Mouse (Mus musculus): Measurements from ENCODE around the gene Gm20696.

Gm20696 gene

DNA sequence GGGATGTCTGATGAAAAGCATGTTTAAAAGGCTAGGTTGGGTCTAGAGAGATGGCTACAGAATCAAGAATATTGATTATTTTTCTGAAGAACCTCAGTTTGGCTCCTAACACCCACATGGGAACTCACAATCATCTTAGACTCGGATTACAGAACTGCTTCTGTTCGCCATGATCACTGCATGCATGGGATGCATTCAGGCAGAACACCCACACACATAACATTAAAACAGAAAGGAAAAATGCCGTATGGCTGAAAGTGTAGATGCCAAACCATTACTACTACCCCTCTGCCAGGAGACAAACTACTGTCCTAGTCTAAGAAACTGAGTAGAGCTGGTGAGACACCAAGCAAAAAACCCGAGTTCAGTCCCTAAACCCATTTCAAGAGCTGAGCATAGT, 336.4 kb downstream of the Gm20696 start:
- no peak for DNase-seq (ENCODE audit: low spot score in 2 of 2)

DNA sequence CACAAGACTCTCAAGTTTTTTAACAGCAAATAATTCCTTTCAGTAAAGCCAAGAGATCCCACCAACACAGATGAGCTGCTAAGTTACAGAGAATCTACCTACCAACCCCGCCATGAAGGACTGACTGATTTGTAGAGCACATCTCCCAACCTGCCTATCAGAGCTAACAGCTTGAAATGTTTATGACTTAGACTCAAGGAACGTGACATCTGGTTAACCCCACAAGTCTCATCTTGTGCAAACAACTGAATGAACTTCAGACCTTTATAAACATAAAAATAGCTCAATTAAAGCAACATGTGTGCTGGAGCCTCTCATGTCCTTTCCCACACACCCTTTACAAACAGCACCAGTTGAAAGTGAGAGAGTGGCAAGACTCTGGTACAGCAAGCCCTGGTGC, 338.0 kb downstream of the Gm20696 start:
- DNase-seq (ENCODE audit: low spot score in 2 of 2): no peak

DNA sequence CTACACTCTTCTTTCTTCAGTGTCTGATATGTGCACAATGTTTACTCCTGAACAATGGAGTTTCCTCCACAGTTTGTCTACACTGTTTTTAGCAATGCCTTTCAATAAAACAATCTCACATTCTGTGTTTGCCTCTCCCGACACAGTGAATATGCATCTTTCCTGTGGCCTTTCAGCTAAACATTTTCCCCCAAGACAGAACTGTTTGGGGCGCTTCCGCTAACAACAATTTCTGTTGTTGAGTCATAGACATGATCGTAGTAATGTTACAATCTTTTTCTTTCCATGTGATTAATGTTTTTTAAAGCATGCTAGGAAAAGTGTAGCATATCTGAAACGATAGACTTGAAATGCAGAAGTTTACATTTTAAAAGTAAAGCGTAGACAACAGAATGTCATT, 338.5 kb downstream of the Gm20696 start:
- no peak for DNase-seq (ENCODE audit: low spot score in 2 of 2)

DNA sequence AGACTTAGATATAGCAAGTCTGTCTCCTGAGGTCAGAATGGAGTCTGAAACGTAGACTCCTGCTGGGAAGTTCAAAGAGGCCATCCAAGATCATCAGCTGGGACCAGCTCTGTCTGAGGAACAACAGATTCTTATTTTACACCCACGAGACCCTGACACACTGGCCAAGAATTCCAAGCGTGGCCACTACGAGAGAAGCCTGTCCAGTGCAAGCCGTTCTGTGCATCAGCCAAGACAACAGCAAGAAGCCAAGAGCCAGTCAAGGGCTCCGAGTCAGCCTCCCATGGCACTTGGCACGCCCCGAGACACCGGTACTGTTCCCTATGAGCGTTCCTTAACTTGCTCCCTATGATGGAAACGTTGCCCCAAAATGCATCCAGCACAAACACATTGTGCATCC, 338.9 kb downstream of the Gm20696 start:
- no peak for DNase-seq (ENCODE audit: low spot score in 2 of 2)

DNA sequence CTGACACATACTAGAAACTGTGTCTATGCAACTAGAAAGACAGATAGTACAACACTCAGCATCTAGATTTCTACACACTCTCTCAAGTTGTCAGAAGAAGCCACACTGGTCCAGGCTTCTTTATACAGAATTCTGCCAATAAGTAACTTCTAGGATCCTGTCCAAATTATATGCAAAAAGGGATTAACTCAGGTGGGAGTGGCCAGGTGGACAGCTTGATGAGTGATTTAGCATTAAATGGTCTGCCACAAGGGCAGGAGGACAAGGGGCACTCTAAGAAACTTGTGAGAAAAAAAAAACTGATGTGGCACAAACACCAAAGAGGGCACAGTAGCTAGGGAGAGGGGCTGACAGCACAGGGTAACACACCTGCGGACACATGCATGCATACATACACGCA, 340.7 kb downstream of the Gm20696 start:
- DNase-seq (ENCODE audit: low spot score in 2 of 2): no peak

DNA sequence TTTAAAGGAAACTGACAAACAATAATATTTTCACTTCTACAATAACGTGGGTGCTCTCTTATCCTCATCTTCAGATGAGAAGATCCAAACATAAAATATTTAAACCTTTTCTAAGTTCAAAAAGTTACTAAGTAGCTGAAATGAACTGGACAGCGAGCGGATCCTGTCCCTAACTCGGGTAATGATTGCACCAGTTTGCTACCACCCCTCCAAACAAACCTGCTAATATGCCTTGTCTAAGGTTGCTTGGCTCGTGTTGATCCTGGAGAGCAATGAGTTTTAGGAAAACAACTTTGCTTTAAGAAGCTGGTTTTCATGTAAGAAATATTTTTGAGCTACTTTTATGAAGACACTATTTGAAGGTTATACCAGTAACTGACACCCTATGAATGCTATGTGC, 341.1 kb downstream of the Gm20696 start:
- no peak for DNase-seq (ENCODE audit: low spot score in 2 of 2)

DNA sequence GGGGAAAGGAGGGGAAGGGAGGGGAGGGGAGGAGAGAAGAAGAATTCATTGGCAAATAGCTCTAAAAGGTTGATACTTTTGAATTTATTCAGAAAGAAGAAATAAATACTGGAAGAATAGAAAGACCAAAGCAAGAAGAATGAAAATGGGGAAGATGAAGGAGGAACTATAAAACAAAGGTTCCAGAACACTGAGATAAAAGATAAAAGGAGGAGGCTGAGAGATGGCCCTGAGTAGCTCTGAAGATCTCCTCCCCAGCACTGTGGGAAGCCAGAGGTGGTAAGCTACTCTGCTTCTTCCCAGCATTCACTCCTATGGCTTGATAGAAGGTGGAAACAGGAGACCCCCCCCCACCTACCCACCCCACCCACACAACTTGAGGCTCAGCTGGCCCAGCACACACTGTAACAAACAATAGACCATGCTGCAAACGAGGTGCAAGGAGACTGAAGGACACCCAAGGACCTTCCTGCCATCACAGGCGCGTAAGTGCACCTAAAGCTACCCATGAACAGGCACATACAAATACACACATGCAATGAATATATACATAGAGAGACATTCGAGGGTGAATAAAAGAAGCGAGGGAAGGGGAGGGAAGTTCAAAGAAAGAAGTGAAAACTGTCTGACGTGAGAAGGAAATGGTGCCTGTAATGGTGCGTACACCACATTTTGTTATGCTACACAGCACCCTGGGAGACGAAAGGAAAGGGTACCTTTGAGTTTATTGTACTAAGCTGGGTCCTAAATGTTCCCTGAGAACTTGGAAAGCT, 344.3 kb downstream of the Gm20696 start:
- no peak for DNase-seq (ENCODE audit: low spot score in 2 of 2)

DNA sequence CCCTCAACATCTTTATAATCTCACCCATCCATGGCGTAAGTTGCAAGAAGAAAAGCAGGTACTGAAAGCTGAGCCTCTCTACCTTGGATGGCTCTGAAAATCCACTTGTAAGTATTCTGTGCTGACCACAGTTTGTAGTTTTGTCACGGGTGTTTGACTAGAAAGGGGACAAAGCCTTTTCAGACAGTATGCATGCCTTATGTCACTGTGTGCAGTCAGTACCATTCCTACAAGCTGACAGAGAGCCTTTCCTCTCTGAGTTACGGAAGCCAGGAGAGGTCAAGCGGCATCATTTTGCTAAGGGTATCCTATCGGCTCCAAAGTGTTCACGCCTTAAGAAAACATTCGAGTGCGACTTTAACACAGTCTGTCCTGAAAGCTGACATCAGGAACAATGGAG, 346.2 kb downstream of the Gm20696 start:
- no peak for DNase-seq (ENCODE audit: low spot score in 2 of 2)

DNA sequence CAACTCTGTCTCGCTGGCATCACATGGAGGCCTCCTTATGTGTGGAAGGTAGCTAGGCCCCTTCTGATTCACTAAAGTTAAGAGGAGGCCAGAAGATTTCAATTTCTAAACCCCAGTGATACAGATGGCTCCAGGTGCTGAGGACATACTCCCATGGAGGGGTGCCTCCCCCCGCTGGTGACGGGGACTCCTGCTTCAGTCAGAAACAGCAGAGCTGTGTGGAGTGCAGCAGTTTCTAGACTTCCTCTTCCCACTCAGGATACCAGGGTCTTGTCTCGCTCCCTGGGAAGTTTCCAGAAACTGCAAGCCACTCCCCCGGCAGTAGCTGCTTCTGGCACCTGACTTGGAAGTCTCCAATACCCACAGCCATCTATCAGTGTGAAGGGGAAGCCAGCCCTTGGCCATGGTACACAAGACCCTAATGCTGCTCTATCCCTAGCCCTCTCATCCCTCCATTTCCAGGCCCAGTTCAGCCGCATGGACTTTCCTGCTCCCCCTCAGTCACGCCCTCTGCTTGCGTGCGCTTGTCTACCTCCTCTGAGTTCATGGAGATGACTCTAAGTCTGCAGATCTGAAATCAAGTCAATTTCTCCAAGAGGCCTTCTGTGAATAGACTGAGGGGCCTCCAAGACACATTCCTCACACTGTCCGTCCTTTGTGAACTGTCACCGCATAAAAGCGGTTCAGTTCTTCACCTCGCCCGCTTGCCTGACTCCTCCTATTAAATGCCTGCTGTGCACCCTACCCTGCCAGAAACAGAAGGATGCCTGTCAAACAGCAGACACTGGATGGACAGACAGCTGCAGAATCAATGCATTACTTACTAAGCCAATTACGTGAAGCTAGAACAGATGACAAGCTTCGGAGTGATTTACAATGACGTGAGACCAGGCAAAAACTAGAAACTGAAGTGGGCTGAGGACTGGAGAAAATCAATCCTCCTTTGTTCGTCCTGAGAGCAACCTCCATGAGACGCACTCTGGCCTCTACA, 346.9 kb downstream of the Gm20696 start:
- DNase-seq (ENCODE audit: low spot score in 2 of 2): no peak

DNA sequence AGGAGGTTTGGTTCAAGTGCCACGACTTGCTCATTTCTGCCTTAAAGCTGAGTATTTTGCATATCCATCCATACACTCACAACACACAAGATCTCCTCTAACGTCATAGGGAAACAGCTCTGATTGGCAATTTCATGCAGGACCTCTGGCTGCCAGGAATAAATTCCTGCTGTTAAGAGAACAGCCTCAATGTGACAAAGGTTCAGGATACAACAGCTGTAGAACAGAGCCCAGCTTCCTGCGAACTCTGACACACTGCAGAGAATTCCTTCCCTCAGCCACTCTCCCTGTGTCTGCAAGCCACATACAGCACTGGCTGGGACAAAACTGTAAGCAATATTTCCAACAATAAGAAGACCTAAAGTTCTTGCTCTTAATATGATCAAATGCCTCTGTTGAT, 351.9 kb downstream of the Gm20696 start:
- no peak for DNase-seq (ENCODE audit: low spot score in 2 of 2)

DNA sequence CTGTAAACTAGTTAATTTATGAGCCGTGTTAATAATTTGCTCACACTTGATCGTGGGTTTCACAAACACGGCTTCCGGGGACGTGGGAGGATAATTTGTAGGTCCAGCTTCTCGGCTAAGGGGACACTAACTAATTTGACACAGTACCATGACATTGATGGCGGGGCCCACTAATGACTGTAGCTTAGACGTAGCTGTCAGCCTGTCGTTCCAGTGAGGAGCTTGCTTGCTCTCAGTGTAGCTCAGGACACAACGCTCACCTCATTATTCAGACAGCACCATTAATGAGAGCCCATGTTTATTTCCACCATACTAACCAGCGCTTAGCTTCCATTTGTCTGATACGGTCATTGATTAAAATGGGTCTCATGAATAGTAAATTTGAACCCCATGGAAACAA, 356.1 kb downstream of the Gm20696 start:
- DNase-seq (ENCODE audit: low spot score in 2 of 2): no peak

DNA sequence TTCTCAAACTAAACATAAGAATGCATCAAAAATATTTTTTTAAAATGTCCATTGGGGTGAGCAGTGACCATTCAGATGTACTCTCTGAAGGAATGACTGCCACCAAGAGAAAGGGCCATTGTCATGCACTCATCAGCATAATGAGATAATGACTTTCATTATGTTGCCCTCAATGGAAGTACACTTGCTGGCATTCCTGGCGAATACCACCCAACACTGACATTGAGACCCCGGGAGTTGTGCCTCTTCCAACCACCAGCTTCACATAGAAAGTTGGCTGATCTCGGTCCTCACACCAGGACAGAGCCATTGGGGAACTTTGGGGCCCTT, 356.5 kb downstream of the Gm20696 start:
- DNase-seq (ENCODE audit: low spot score in 2 of 2): no peak

DNA sequence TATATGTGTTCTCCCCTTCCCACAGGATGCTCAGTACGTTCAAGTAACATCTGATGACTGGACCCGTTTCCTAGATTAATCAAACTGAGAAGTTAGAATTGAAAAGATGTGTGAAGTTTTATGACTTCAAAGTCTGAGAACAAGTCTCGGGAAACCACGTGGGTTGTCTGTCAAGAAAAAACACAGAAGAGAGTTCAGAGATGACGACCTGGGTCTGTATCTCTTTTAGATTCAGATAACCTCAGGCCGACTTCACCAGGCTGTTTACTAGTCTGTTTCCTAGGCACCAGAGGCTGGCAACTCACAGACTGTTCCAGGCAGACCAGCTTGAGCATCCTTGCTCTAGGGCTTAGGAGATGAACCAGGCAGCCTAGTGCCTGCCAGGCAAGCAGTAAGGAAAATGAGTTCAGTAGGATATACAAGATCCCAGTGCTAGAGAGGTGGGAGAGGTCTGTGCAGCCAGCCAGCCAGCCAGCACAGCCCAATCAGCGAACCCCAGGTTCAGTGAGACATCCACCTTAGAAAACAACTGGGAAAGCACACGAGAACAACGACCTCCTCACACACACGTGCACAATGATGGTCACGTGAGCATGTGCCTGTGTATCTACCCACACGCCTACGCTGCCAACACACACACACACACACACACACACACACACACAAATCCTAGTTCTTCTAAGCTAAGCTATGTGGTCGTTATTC, 357.0 kb downstream of the Gm20696 start:
- DNase-seq (ENCODE audit: low spot score in 2 of 2): no peak

DNA sequence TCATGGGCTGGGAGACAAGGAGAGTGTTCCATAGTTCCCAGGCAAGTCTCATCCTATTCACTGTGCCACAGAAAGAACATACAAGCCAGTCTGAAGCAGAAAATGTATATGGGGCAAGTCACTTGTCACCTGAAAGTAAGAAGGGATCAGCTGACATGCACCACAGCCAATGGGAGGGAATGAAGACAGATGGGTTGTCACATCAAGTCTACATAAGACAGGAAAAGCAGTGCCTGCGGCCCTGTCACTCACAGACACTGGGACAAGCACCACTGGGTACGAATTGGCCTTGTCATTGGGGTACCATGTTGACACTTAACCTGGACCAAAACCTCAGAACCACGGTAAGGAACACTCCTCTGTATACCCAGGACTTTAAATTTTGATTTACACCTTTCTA, 360.8 kb downstream of the Gm20696 start:
- no peak for DNase-seq (ENCODE audit: low spot score in 2 of 2)

DNA sequence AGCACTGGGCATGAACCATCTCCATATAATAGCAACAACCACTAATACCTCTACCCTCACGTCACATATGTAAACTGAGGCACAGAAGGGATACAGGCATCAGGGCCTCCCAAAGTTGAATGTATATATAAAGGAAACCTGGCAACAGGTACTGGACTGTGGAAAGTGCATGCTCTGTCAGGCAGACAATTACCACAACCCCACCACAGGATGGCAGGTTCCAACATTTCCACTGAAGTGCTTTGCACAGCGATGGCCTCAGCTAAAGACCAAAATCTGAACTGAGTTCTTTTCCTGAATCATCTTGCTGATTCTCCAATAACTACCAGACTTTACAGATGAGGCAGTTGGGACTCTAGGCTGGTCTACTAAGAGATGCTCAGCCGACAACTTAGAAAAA, 361.4 kb downstream of the Gm20696 start:
- DNase-seq (ENCODE audit: low spot score in 2 of 2): no peak

DNA sequence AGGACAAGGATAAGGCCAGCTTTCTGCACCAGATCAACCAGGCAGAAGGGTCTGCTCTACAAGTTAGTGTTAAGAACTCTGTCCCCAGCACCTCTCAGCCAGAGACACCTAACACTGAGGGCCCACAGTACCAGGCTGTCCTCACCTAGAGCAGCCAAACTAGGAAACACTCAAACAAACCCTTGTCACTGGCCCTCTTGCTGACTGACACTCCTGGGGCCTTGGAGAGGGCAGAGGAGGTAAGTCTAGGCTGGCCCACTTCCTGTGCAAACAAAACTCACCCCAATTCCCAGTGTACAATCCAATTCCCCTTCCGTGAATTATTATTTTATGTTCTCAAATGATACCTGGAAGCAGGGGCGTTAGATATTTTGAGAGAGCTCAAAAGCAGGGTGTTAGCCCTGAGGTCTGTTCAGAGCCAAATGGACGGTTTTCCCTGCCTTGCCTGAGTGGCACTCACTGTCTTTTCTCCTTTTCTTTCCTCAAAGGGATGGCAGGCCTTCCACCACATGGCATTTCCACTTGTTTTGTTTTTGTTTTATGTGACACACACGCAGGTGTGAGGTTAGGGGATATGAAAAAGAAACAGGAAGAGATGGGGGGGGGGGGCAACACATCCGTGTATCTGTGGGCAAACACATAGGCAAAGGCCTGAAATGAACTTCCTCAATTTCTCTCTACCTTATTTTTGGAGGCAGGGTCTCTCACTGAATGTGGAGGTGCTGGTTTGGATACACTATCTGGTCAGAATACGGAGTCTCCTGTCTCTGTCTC, 363.7 kb downstream of the Gm20696 start:
- no peak for DNase-seq (ENCODE audit: low spot score in 2 of 2)

DNA sequence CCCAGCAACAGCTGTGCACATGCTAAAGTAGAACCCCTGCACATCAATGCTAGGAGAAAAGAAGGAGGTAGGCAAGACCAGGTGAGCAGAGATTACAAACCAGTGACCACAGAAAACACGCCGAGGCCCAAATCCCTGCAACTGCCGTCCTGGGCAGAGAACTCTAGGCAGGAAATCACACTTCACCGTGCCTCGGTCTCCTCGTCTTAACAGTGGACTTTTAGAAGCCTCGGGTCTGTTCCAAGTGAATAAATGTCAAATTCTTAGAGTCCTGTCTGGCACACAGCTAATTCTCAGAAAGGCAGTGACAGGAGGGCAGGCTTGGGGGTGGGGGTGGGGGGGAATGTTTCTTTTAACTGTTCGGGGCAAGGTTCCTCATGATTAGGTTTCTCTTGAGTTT, 364.7 kb downstream of the Gm20696 start:
- no peak for DNase-seq (ENCODE audit: low spot score in 2 of 2)

DNA sequence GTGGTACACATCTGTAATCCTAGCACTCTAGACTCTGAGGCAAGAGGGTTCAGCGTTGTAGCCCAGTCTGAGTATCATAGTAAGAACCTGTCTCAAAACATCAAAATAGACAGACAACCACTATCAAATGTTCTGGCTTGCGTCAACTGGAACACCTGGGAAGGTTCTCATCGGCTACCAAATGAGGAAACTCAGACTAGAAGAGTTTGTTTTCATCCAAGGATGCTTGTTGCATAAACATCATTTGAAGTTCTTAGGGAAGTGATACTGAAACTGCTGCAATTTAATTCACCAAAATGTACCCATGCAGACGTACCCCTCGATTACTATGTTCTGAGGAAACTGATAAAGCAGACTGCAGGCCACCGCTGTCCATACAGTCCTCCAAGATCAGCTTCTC, 366.4 kb downstream of the Gm20696 start:
- DNase-seq (ENCODE audit: low spot score in 2 of 2): no peak

DNA sequence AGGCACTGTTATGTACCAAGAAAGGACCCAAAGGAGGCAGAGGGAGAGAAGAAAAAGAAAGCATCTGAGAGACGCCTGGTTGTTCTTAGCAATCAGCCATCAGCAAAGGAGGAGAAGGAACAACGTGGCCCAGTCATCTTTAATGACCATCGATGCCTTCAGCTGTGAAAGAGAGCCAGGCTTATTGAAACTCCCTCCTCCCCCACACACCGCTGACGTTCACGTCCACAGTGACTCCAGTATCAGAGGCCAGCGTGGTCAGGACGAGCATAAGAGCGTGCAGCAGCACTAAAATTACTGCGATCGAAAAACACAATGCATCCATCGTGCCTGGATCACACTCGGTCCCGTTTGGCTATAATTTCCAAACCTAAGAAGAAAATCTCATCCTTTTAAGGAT, 367.4 kb downstream of the Gm20696 start:
- no peak for DNase-seq (ENCODE audit: low spot score in 2 of 2)

DNA sequence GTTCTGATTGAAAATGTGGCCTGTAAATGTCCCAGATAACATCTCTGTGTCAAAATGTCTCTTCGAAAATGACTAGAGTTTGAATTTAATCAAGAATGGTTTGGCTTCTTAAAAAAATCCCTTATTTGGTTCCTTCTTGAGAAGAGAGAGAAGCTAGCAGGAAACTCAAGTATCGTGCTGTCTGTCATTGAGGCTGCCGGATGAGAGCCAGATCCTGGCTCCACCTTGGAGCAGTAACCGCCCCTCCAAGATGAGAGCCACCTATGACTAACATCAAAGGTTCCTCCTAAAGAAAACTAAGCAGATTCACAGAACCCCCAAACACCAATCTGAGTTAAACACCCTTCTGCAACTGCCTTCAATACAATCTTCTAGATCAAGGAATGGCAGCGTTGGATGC, 369.1 kb downstream of the Gm20696 start:
- DNase-seq (ENCODE audit: low spot score in 2 of 2): no peak

DNA sequence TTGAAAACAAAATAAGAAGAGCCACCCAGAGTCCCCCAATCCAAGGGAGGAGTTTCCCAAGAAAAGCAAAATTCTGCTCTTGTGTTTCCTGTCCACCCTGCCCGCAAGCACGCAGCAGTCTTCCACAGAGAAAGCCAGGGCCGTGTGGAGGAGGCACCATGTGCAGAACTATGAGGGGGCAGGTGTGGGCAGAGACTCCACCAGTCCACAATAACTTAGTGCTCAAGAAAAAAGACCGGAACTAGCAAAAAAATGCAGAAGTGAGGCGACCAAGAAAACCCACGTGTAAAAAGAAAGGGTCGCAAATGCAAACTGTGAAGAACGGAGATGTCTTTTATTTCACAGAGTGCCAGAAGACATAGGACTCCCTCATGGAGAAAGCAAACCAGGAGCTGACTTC, 371.1 kb downstream of the Gm20696 start:
- DNase-seq (ENCODE audit: low spot score in 2 of 2): peak; percentile 31 to 49

DNA sequence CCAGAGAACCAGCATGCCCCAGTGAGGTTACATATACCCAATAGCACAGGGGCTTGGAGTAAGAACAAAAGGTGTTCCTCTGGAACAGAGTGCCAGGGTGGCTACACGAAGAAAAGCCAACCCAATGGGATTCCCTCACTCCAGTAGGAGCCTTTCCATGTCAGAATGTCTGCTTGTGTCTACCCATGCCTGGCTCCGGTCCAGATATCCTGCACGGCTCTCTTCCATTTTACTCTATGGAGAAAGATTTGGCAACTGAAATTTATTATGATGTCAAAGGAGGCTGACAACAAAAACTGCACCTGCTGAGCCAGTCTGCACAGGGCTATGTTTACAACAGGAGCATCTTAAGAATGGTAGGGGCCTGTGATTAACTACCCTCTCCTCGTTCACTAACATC, 377.4 kb downstream of the Gm20696 start:
- no peak for DNase-seq (ENCODE audit: low spot score in 2 of 2)
